Mouse (Mus musculus): ENCODE data around the gene Phlpp2. TPM values are rescaled to one million over a fixed set of nuclear protein-coding genes. Genes with fewer than 3 reads are reported as not detected.

Gene Phlpp2
- polyA plus RNA-seq, 1 experiment from 2014 or later, result 4.4 TPM

- Histone ChIP-seq H3K9ac (no peak overlapping the region), H3K4me1 (replicated peaks) (no peaks in the 10 kb centered on the region), H3K36me3 (no peaks in the 10 kb centered on the region), H3K9me3 (no peaks in the 10 kb centered on the region), H3K27me3 (0 out of 2 replicates have a peak, but pooled peaks cover 8% of the 10 kb centered on the region), H3K4me2 (no peak overlapping the region), H3K4me3 (no peak overlapping the region), H3K27ac (replicated peaks) (no peak overlapping the region)
- 92% methylated on average over 4 of the region's 4 CpGs for WGBS
- ATAC-seq (ENCODE audit: low FRiP score, low read depth), result no peak
Observed at GRCm38 (mm10) chr8:109972901-109973300, 104.6 kb downstream of the Phlpp2 start.

DNA sequence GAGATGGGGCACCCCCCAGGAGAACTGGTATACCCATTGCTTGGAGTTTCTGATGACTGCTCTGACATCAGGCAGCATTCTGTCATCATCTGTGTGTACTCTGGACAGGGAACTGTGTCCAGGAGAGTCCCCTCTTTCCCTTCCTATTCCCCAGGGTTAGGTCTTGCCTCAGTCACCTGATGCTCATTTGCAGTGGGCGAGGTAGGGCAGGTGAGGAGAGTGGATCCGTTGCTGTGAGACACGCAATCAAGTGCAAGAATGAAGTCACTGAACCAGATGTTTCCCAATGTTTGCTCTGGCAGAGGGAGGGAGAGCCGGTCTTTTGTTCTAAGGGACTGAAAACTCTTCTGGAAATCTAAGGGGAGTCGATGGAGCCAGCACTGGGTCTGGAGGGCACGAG lies 111.0 kb downstream of the Phlpp2 start:
- Histone ChIP-seq H3K9ac (no peak overlapping the region), H3K27me3 (no peaks in the 10 kb centered on the region), H3K27ac (replicated peaks) (no peak overlapping the region), H3K4me2 (no peak overlapping the region), H3K4me1 (replicated peaks) (peaks cover 10% of the 10 kb centered on the region), H3K4me3 (no peak overlapping the region), H3K36me3 (no peaks in the 10 kb centered on the region), H3K9me3 (no peaks in the 10 kb centered on the region)
- no peak for ATAC-seq (ENCODE audit: low FRiP score, low read depth)
- WGBS, result 73% methylated on average over 6 of the region's 6 CpGs

DNA sequence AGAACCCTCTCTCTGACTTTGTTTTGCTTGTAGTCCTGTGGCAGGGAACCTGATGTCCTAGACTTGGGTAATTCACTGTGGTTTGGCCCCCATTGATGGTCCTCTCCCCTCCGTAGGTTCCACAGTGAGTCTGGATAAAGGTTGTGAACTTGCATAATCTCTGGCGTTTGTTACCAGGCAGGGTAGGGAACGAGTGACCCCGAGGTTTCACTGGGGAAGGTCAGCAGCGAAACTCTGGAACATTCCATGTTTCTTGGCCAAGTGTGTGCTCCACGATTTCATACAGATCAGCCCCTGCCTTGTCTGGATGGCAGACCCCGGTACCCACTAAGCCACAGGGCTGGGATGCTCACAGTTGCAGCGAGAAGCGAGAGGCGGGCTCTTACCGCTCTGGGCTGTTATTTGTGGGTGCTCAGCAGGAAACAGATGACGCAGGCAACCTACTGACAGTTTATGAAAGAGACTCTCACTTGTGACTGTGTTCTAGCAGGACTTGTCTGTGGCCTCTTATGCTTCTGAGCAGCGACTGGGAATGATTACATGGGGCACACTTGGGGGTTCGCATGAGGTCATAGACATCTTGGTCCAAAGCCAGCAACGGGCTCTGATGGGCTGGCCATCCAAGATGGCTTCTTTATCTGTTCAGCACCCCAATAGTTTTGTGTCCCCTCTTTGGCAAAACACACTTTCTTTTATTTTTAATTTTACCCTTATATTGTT lies 114.2 kb downstream of the Phlpp2 start:
- Histone ChIP-seq H3K27me3 (no peaks in the 10 kb centered on the region), H3K36me3 (no peaks in the 10 kb centered on the region), H3K27ac (replicated peaks) (no peak overlapping the region), H3K4me1 (replicated peaks) (peaks cover 19% of the 10 kb centered on the region), H3K9me3 (no peaks in the 10 kb centered on the region), H3K4me2 (no peak overlapping the region), H3K4me3 (no peak overlapping the region), H3K9ac (no peak overlapping the region)
- 71% methylated on average over 15 of the region's 15 CpGs for WGBS
- no peak for ATAC-seq (ENCODE audit: low FRiP score, low read depth)

- no peak for ATAC-seq (ENCODE audit: low FRiP score, low read depth)
- peak overlapping the region; percentile 68 for H3K27ac ChIP-seq (replicated peaks)
- H3K4me1 ChIP-seq (replicated peaks), result peaks cover 19% of the 10 kb centered on the region
- no peaks in the 10 kb centered on the region for H3K27me3 ChIP-seq
- H3K9me3 ChIP-seq, result no peaks in the 10 kb centered on the region
- no peak overlapping the region for H3K4me3 ChIP-seq
- no peak overlapping the region for H3K4me2 ChIP-seq
- H3K36me3 ChIP-seq, result no peaks in the 10 kb centered on the region
- H3K9ac ChIP-seq, result no peak overlapping the region
- 27% methylated on average over 5 of the region's 5 CpGs for WGBS
Observed at GRCm38 (mm10) chr8:109983944-109984343, 115.6 kb downstream of the Phlpp2 start.

- no peak for ATAC-seq (ENCODE audit: low FRiP score, low read depth)
Observed at GRCm38 (mm10) chr8:109986384-109986783, 118.0 kb downstream of the Phlpp2 start.

DNA sequence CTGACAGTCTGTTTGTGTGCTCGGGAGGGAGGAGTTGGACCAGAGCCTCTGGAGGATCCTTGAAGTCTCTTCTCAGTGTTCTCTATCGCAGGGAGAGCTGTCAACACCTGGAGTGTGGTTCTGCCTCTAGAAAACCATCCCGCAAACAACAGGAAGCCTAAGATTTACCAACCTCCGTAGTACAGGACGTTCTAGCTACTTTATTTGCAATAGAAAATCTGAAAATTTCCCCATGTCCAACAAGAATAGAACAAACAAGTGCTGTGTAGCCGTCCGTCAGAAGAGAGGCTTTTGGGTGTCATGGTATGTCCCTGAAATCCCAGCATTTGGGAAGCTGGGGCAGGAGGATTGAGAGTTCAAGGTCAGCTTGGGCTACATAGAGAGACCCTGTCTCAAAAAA lies 119.4 kb downstream of the Phlpp2 start:
- Histone ChIP-seq H3K4me1 (replicated peaks) (peaks cover 19% of the 10 kb centered on the region), H3K27me3 (no peaks in the 10 kb centered on the region), H3K9ac (no peak overlapping the region), H3K4me2 (no peak overlapping the region), H3K36me3 (no peaks in the 10 kb centered on the region), H3K9me3 (no peaks in the 10 kb centered on the region), H3K27ac (replicated peaks) (no peak overlapping the region), H3K4me3 (no peak overlapping the region)
- no peak for ATAC-seq (ENCODE audit: low FRiP score, low read depth)
- WGBS, result 82% methylated on average over 7 of the region's 7 CpGs

More at GRCm38 (mm10) chr8:109986384-109986783, 118.0 kb downstream of the Phlpp2 start:
- Histone ChIP-seq H3K4me1 (replicated peaks) (peaks cover 19% of the 10 kb centered on the region), H3K36me3 (no peaks in the 10 kb centered on the region), H3K4me2 (no peak overlapping the region), H3K4me3 (no peak overlapping the region), H3K27me3 (no peaks in the 10 kb centered on the region), H3K9me3 (no peaks in the 10 kb centered on the region), H3K27ac (replicated peaks) (no peak overlapping the region), H3K9ac (no peak overlapping the region)
- WGBS, result 72% methylated on average over 7 of the region's 7 CpGs

GRCm38 (mm10) chr8:109989151-109989550 lies 120.8 kb downstream of the Phlpp2 start:
- no peak for ATAC-seq (ENCODE audit: low FRiP score, low read depth)
- 91% methylated on average over 8 of the region's 8 CpGs for WGBS

GRCm38 (mm10) chr8:109990224-109990623 lies 121.9 kb downstream of the Phlpp2 start, which contains the start of gene Tat:
Gene Tat (plus strand): TSS chr8:109990437.
- Histone ChIP-seq H3K9ac (no peak within 1 kb of the TSS), H3K36me3 (no peaks in the 10 kb centered on the region), H3K4me2 (no peak within 1 kb of the TSS), H3K4me1 (replicated peaks) (0 out of 2 replicates have a peak, but pooled peaks cover 3% of the 10 kb centered on the region), H3K9me3 (no peaks in the 10 kb centered on the region), H3K27ac (replicated peaks) (no peak within 1 kb of the TSS), H3K27me3 (no peaks in the 10 kb centered on the region), H3K4me3 (no peak within 1 kb of the TSS)
- no peak for ATAC-seq (ENCODE audit: low FRiP score, low read depth)
- WGBS, result 81% methylated on average over 8 of the region's 8 CpGs

More at GRCm38 (mm10) chr8:109989151-109989550, 120.8 kb downstream of the Phlpp2 start:
- H3K27ac ChIP-seq (replicated peaks), result no peak overlapping the region
- no peaks in the 10 kb centered on the region for H3K9me3 ChIP-seq
- H3K4me1 ChIP-seq (replicated peaks), result peaks cover 10% of the 10 kb centered on the region; the same call in 1 of the 2 replicates
- H3K4me3 ChIP-seq, result no peak overlapping the region
- no peak overlapping the region for H3K9ac ChIP-seq
- H3K4me2 ChIP-seq, result no peak overlapping the region
- H3K36me3 ChIP-seq, result no peaks in the 10 kb centered on the region
- no peaks in the 10 kb centered on the region for H3K27me3 ChIP-seq

DNA sequence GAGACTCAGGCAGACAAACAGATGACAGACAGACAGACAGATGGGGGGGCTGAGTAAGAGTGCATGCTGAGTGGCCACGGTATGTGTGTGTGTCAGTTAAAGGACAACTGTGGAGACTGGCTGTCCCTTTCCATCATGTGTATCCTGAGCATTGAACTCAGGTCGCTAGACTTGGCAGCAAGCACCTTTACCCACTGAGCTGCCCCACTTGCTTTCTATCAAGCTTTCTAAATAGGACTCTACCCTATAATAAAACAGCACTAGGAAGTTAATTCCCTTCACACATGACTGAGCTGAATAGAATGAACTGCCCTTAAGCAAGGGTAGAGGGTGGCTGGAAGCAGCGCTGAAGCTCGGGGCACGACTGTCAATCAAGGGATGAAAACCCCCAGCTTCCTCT lies 123.8 kb downstream of the Phlpp2 start:
- no peaks in the 10 kb centered on the region for H3K4me1 ChIP-seq (replicated peaks)
- H3K9ac ChIP-seq, result no peak overlapping the region
- 63% methylated on average over 5 of the region's 5 CpGs for WGBS
- no peaks in the 10 kb centered on the region for H3K27me3 ChIP-seq
- no peak for ATAC-seq (ENCODE audit: low FRiP score, low read depth)
- H3K4me2 ChIP-seq, result no peak overlapping the region
- H3K4me3 ChIP-seq, result no peak overlapping the region
- H3K9me3 ChIP-seq, result no peaks in the 10 kb centered on the region
- no peaks in the 10 kb centered on the region for H3K36me3 ChIP-seq
- H3K27ac ChIP-seq (replicated peaks), result no peak overlapping the region

GRCm38 (mm10) chr8:109992951-109993350 lies 124.6 kb downstream of the Phlpp2 start:
- Histone ChIP-seq H3K4me1 (replicated peaks) (no peaks in the 10 kb centered on the region), H3K36me3 (no peaks in the 10 kb centered on the region), H3K4me3 (no peak overlapping the region), H3K27me3 (no peaks in the 10 kb centered on the region), H3K27ac (replicated peaks) (no peak overlapping the region), H3K4me2 (no peak overlapping the region), H3K9ac (no peak overlapping the region), H3K9me3 (no peaks in the 10 kb centered on the region)
- ATAC-seq (ENCODE audit: low FRiP score, low read depth), result no peak
- 91% methylated on average over 1 of the region's 1 CpGs for WGBS

Measured in hindbrain, embryonic 15.5 days (tissue).